Mouse (Mus musculus) midbrain, postnatal 0 days (tissue): ENCODE data around the gene Gm49369. TPM values are rescaled to one million over a fixed set of nuclear protein-coding genes. Genes with fewer than 3 reads are reported as not detected.
A peak's percentile ranks its signal among the peaks of the same experiment; 100 is the strongest.

Experiments used
- ATAC-seq: fragments of 200-750 bp; cut with Nextera tagmentation; 2 replicates; pipeline ENCODE4 v1.8.0; 2017; ENCODE audit warnings: moderate number of reproducible peaks, mild to moderate bottlenecking, moderate TSS enrichment, moderate library complexity; ENCODE audit not compliant: low FRiP score
- DNase-seq: peaks from one replicate; pipeline ENCODE4 v3.0.0-alpha.2; 2015; ENCODE audit warnings: low spot score
- H3K27ac ChIP-seq: fragments of 300-500 bp; sonication (generic); 2 replicates; pipeline ENCODE4 v1.5.1; 2014; ENCODE audit warnings: low read depth, mild to moderate bottlenecking, low read length, mixed read lengths
- H3K27me3 ChIP-seq: fragments of 300-500 bp; sonication (generic); 2 replicates; pipeline ENCODE4 v1.6.1; 2014; ENCODE audit warnings: low read length, control low read depth, mixed read lengths; ENCODE audit not compliant: insufficient read depth
- H3K36me3 ChIP-seq: fragments of 300-500 bp; sonication (generic); 2 replicates; pipeline ENCODE4 v1.6.1; 2014; ENCODE audit warnings: low read length, control low read depth, mixed read lengths; ENCODE audit not compliant: insufficient read depth
- H3K4me1 ChIP-seq: fragments of 300-500 bp; sonication (generic); 2 replicates; pipeline ENCODE4 v1.6.1; 2014; ENCODE audit warnings: mild to moderate bottlenecking, control low read depth, antibody characterized with exemption, low read length, mixed read lengths; ENCODE audit not compliant: insufficient read depth
- H3K4me2 ChIP-seq: fragments of 300-500 bp; sonication (generic); 2 replicates; pipeline ENCODE4 v1.6.1; 2014; ENCODE audit warnings: low read depth, mild to moderate bottlenecking, low read length, mixed read lengths; ENCODE audit not compliant: poor library complexity, severe bottlenecking
- H3K4me3 ChIP-seq: fragments of 300-500 bp; sonication (generic); 2 replicates; pipeline ENCODE4 v1.5.1; 2014; ENCODE audit warnings: low read depth, mild to moderate bottlenecking, low read length, moderate library complexity
- H3K9ac ChIP-seq: fragments of 300-500 bp; sonication (generic); replicated peaks from 2 replicates; pipeline ENCODE4 v1.6.1; 2014; ENCODE audit warnings: mild to moderate bottlenecking, low read length, moderate library complexity, mixed read lengths; ENCODE audit not compliant: poor library complexity, severe bottlenecking
- H3K9me3 ChIP-seq: fragments of 300-500 bp; sonication (generic); 2 replicates; pipeline ENCODE4 v1.6.1; 2016; ENCODE audit warnings: low read length, control low read depth
- CTCF ChIP-seq: IDR thresholded peaks from 2 replicates; pipeline ENCODE4 v1.5.1; 2016; ENCODE audit warnings: antibody characterized with exemption, mild to moderate bottlenecking
- WGBS: fragments of 180-500 bp; shearing (Covaris S2); extraction: QIAGEN DNeasy Blood & Tissue Kit; methylation state at CpG from one replicate; pipeline ENCODE4 v1.1.7; 2014; 5-methylcytosine and 5-hydroxymethylcytosine counted together
- polyA plus RNA-seq: library from polyadenylated mRNA; unstranded; fragments of >200 nt; fragmentation: Nextera tagmentation; extraction: Ambion mirVana; gene quantifications from 2 replicates; pipeline ENCODE4 v1.2.1, GENCODE M21; 2015
- total RNA-seq: library from RNA; depleted of rRNA; stranded (reverse); fragments of >200 nt; gene quantifications from 2 replicates; pipeline ENCODE4 v1.2.3, GENCODE M21; 2014

Gene Gm49369
- total and polyA plus RNA-seq, 2 experiments from 2014 or later: not detected

DNA sequence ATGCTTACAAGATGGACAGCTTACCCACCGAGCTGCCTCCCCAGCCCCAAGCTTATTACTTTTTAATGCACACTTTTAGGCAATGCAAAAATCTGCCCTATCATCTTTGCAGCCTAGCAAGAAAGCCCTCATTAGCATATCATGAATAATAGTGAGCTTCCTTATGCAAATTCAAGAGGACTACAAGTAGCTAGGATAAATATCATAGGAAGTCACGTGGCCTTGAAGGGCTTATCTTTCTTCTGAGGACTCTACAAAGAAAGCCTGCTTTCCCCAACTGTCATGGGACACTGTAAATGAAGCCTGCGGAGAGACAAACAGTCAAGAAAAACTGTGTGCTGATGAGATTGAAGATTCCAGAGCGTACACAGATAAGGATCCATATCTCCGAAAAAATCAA, 30.9 kb downstream of the Gm49369 start:
- no peak overlapping the region for H3K27ac ChIP-seq
- no peaks in the 10 kb centered on the region for H3K36me3 ChIP-seq
- DNase-seq: no peak
- no peak; the same call in 1 of the 2 replicates for ATAC-seq
- no peak overlapping the region for H3K4me2 ChIP-seq
- WGBS: 44% methylated on average over 5 of the region's 5 CpGs
- H3K9ac ChIP-seq: no peak overlapping the region
- no peak overlapping the region for H3K4me3 ChIP-seq
- H3K4me1 ChIP-seq: no peaks in the 10 kb centered on the region
- H3K9me3 ChIP-seq: no peaks in the 10 kb centered on the region
- no peaks in the 10 kb centered on the region for H3K27me3 ChIP-seq
- TF ChIP-seq CTCF: no peak

DNA sequence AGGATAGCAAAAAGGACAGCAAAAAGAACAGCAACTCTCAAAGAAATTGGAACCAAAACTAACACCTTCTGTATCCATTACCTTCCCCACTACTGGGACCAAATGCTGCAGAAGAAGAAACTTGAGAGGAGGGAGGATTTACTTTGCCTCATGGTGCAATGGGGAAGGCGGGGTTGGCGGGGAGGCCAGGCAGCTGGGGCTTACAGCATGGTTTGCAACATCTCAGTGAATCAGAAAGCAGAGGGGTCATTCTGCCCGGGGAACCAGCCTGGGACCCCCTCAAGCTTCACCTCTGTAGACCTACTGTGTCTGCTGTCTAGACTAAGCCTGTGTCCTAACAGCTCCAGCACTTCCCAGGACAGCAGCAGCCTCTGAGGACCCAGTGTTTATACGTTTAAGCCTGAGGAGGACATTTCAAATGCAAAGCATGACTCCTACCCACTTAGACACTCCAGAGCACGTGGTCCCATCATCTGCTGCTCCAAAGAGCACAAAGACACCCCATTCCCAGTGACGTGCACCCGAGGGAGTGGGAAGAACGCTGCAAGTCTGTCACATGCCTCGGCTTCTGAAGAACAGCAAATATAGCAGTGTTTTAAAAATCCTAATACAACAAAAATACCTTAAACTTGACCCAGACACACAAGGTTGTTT, 33.0 kb downstream of the Gm49369 start:
- WGBS: 18% methylated on average over 9 of the region's 9 CpGs
- Histone ChIP-seq H3K27ac (no peak overlapping the region), H3K4me2 (no peak overlapping the region), H3K9me3 (no peaks in the 10 kb centered on the region), H3K4me1 (no peaks in the 10 kb centered on the region), H3K9ac (no peak overlapping the region), H3K27me3 (no peaks in the 10 kb centered on the region), H3K4me3 (no peak overlapping the region), H3K36me3 (no peaks in the 10 kb centered on the region)
- TF ChIP-seq CTCF: no peak
- DNase-seq (peak; percentile 68), ATAC-seq (peak; percentile 71)

DNA sequence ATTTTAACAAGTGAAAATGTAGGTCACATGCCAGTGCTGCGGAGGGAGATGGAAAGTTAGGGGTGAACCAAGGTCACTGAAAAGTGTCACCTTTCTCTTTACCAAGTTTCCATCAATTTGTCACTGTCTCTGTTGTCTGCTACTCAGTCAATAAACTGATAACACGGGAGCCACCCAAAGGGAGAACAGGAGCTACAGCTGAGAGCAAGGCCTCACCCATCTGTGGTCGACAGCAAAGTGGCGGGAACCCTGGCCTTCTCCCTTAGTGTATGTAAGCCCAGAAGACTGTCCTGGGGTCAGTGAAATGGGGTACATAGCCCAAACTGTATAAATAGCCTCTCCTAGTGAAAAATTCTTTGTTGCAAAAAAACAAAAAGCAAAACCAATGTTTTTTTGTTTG, 34.9 kb downstream of the Gm49369 start:
- no peak for DNase-seq
- no peaks in the 10 kb centered on the region for H3K36me3 ChIP-seq
- ATAC-seq: no peak
- H3K4me1 ChIP-seq: no peaks in the 10 kb centered on the region
- no peak overlapping the region for H3K4me2 ChIP-seq
- H3K4me3 ChIP-seq: no peak overlapping the region
- WGBS: 84% methylated on average over 4 of the region's 4 CpGs
- H3K27me3 ChIP-seq: no peaks in the 10 kb centered on the region
- no peaks in the 10 kb centered on the region for H3K9me3 ChIP-seq
- no peak overlapping the region for H3K27ac ChIP-seq
- H3K9ac ChIP-seq: no peak overlapping the region
- no peak for TF ChIP-seq CTCF

DNA sequence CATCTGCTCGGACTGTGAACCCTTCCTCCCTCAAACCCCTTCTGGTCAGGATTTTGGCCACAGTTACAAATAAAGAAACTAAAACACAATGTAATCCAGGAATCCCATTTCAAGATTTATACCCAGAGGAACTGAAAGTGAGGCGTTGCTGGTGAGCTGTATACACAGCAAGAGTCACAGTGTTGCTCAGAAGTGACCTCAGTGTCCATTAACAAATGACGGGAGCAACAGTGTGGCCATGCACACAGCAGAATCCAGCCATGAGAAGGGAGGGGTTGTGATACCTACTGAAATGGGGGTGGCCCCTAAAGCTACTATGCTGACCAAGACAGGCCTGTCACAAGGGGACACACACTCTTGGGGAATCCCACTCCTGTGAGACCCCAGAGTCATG, 40.2 kb downstream of the Gm49369 start:
- Histone ChIP-seq H3K4me3 (no peak overlapping the region), H3K27ac (no peak overlapping the region), H3K9ac (no peak overlapping the region), H3K36me3 (no peaks in the 10 kb centered on the region), H3K27me3 (no peaks in the 10 kb centered on the region), H3K4me2 (no peak overlapping the region), H3K9me3 (no peaks in the 10 kb centered on the region), H3K4me1 (no peaks in the 10 kb centered on the region)
- ATAC-seq: no peak
- no peak for TF ChIP-seq CTCF
- no peak for DNase-seq
- 77% methylated on average over 3 of the region's 3 CpGs for WGBS

DNA sequence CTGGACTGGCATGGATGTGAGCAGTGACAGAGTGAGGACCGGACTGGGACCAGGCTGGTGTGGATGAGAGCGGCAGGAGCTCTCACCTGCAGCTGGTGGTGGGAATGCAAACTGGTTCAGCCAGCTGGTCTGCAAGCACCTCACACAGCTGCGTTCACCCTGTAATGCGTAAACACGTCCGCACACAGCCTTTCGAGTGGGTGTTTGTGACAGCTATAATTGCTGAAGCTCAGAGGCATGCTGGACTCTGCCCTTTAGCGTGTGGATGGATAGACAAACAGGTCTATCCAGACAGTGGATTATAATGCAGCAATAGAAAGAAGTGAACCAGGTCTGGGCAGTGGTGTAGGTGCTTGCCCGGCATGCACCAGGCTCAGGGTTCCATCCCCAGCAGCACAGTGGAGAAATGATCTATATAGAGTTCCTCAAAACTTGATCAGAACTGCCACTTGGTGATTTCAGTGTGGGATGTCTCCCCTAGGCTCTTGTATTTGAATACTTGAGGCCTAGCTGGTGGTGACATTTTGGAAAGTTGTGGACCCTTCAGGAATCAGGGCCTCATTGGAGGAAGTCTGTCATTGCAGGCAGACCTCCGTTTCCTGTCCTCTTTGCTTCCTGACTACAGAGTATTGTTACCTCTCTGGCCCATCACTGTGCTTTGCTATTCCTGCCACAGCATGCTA, 40.8 kb downstream of the Gm49369 start:
- no peak overlapping the region for H3K27ac ChIP-seq
- H3K4me1 ChIP-seq: no peaks in the 10 kb centered on the region
- TF ChIP-seq CTCF: no peak
- no peak overlapping the region for H3K4me2 ChIP-seq
- DNase-seq: no peak
- no peak overlapping the region for H3K4me3 ChIP-seq
- no peak overlapping the region for H3K9ac ChIP-seq
- no peaks in the 10 kb centered on the region for H3K36me3 ChIP-seq
- H3K9me3 ChIP-seq: no peaks in the 10 kb centered on the region
- H3K27me3 ChIP-seq: no peaks in the 10 kb centered on the region
- 83% methylated on average over 10 of the region's 10 CpGs for WGBS
- no peak for ATAC-seq

DNA sequence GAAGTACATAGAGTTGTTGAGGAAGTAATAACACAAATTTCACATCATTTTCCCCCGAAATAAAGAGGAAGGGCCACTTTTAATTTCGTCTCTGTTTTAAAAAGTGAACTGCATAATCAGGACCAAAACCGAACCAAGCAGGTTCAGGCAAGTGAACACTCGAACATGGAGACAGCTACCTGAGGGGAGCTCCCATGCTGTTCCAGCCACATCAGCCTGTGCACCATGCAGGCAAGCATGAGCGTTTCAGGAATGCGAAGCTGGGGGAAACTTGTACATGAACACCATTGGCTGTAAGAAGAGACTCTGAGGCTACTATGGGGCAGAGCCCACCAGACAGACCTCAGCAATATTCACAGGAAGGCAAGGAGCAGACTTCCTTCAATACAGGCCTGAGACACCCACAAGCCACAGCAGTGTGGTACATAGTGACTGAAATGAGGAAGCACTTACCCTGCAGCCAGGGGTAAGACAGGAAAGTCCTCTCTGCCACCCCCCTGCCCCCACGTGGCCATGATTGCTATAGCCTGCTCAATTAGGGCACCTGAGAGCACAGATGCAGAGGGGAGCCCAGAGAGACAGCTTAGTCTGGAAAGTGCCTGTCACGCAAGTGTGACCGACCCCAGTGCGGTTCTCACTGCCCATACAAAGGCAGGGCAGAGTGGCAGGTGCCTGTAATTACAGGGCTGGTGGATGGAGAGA, 42.0 kb downstream of the Gm49369 start:
- ATAC-seq (no peak), DNase-seq (no peak)
- Histone ChIP-seq H3K9me3 (no peaks in the 10 kb centered on the region), H3K4me2 (no peak overlapping the region), H3K4me1 (no peaks in the 10 kb centered on the region), H3K4me3 (no peak overlapping the region), H3K27me3 (no peaks in the 10 kb centered on the region), H3K9ac (no peak overlapping the region), H3K36me3 (no peaks in the 10 kb centered on the region), H3K27ac (no peak overlapping the region)
- TF ChIP-seq CTCF: no peak
- WGBS: 63% methylated on average over 10 of the region's 10 CpGs
